Mouse (Mus musculus): ENCODE results near the gene Kat6b.
"Not testable (repeated sequence)": the region's sequence is repeated elsewhere in the genome, so short reads cannot be mapped to it uniquely, and the experiment has no call there.

Kat6b gene

GRCm38 (mm10) chr14:21610224-21610623, 129.0 kb downstream of the Kat6b start:
- in situ Hi-C loops (cut with MboI; ENCODE audit: low pct_unique_long_range_greater_than_20kb in 1 of 2, low sequenced_read_pairs in 2 of 2, unreplicated experiment in 1 of 2) = no loop called here

- in situ Hi-C loops (cut with MboI; ENCODE audit: low pct_unique_long_range_greater_than_20kb in 1 of 2, low sequenced_read_pairs in 2 of 2, unreplicated experiment in 1 of 2) = no loop called here
Observed at GRCm38 (mm10) chr14:21613031-21613430, 131.8 kb downstream of the Kat6b start.

- in situ Hi-C loops (cut with MboI; ENCODE audit: low pct_unique_long_range_greater_than_20kb in 1 of 2, low sequenced_read_pairs in 2 of 2, unreplicated experiment in 1 of 2) = no loop called here
Observed at GRCm38 (mm10) chr14:21614103-21614502, 132.9 kb downstream of the Kat6b start.

- in situ Hi-C loops (cut with MboI; ENCODE audit: low pct_unique_long_range_greater_than_20kb in 1 of 2, low sequenced_read_pairs in 2 of 2, unreplicated experiment in 1 of 2) = no loop called here
Observed at GRCm38 (mm10) chr14:21615853-21616252, 134.6 kb downstream of the Kat6b start.

GRCm38 (mm10) chr14:21617221-21617980, 136.2 kb downstream of the Kat6b start:
- in situ Hi-C loops (cut with MboI; ENCODE audit: low pct_unique_long_range_greater_than_20kb in 1 of 2, low sequenced_read_pairs in 2 of 2, unreplicated experiment in 1 of 2) = no loop called here

GRCm38 (mm10) chr14:21619951-21620350, 138.7 kb downstream of the Kat6b start:
- in situ Hi-C loops (cut with MboI; ENCODE audit: low pct_unique_long_range_greater_than_20kb in 1 of 2, low sequenced_read_pairs in 2 of 2, unreplicated experiment in 1 of 2) = no loop called here

GRCm38 (mm10) chr14:21625946-21626345, 144.7 kb downstream of the Kat6b start:
- in situ Hi-C loops (cut with MboI; ENCODE audit: low pct_unique_long_range_greater_than_20kb in 1 of 2, low sequenced_read_pairs in 2 of 2, unreplicated experiment in 1 of 2) = no loop called here

- in situ Hi-C loops (cut with MboI; ENCODE audit: low pct_unique_long_range_greater_than_20kb in 1 of 2, low sequenced_read_pairs in 2 of 2, unreplicated experiment in 1 of 2) = no loop called here
Observed at GRCm38 (mm10) chr14:21631665-21632200, 150.5 kb downstream of the Kat6b start.

- in situ Hi-C loops (cut with MboI; ENCODE audit: low pct_unique_long_range_greater_than_20kb in 1 of 2, low sequenced_read_pairs in 2 of 2, unreplicated experiment in 1 of 2) = no loop called here
Observed at GRCm38 (mm10) chr14:21636548-21636947, 155.3 kb downstream of the Kat6b start.

GRCm38 (mm10) chr14:21640806-21641435, 159.7 kb downstream of the Kat6b start:
- in situ Hi-C loops (cut with MboI; ENCODE audit: low pct_unique_long_range_greater_than_20kb in 1 of 2, low sequenced_read_pairs in 2 of 2, unreplicated experiment in 1 of 2) = no loop called here

GRCm38 (mm10) chr14:21653813-21654212, 172.6 kb downstream of the Kat6b start:
- in situ Hi-C loops (cut with MboI; ENCODE audit: low pct_unique_long_range_greater_than_20kb in 1 of 2, low sequenced_read_pairs in 2 of 2, unreplicated experiment in 1 of 2) = no loop called here

GRCm38 (mm10) chr14:21659155-21659554, 177.9 kb downstream of the Kat6b start:
- in situ Hi-C loops (cut with MboI; ENCODE audit: low pct_unique_long_range_greater_than_20kb in 1 of 2, low sequenced_read_pairs in 2 of 2, unreplicated experiment in 1 of 2) = no loop called here

- in situ Hi-C loops (cut with MboI; ENCODE audit: low pct_unique_long_range_greater_than_20kb in 1 of 2, low sequenced_read_pairs in 2 of 2, unreplicated experiment in 1 of 2) = no loop called here
Observed at GRCm38 (mm10) chr14:21659652-21660051, 178.4 kb downstream of the Kat6b start.

- in situ Hi-C loops (cut with MboI; ENCODE audit: low pct_unique_long_range_greater_than_20kb in 1 of 2, low sequenced_read_pairs in 2 of 2, unreplicated experiment in 1 of 2) = no loop called here
Observed at GRCm38 (mm10) chr14:21662465-21663142, 181.4 kb downstream of the Kat6b start.

GRCm38 (mm10) chr14:21669218-21669617, 188.0 kb downstream of the Kat6b start:
- in situ Hi-C loops (cut with MboI; ENCODE audit: low pct_unique_long_range_greater_than_20kb in 1 of 2, low sequenced_read_pairs in 2 of 2, unreplicated experiment in 1 of 2) = no loop called here

GRCm38 (mm10) chr14:21669633-21670421, 188.6 kb downstream of the Kat6b start:
- in situ Hi-C loops (cut with MboI; ENCODE audit: low pct_unique_long_range_greater_than_20kb in 1 of 2, low sequenced_read_pairs in 2 of 2, unreplicated experiment in 1 of 2) = no loop called here

GRCm38 (mm10) chr14:21670422-21671006, 189.3 kb downstream of the Kat6b start:
- in situ Hi-C loops (cut with MboI; ENCODE audit: low pct_unique_long_range_greater_than_20kb in 1 of 2, low sequenced_read_pairs in 2 of 2, unreplicated experiment in 1 of 2) = not testable (repeated sequence)

- in situ Hi-C loops (cut with MboI; ENCODE audit: low pct_unique_long_range_greater_than_20kb in 1 of 2, low sequenced_read_pairs in 2 of 2, unreplicated experiment in 1 of 2) = no loop called here
Observed at GRCm38 (mm10) chr14:21673100-21673499, 191.9 kb downstream of the Kat6b start.
